Mouse (Mus musculus) adrenal gland, adult (tissue): ENCODE measurements around the gene Tagln2.

Experiments used
- DNase-seq, 2 experiments: peaks; one replicate each; pipeline ENCODE4 v3.0.0; 2022 to 2023; ENCODE audit warnings: low spot score in 1 of 2; ENCODE audit not compliant: inconsistent age in 2 of 2

The Tagln2 gene

DNA sequence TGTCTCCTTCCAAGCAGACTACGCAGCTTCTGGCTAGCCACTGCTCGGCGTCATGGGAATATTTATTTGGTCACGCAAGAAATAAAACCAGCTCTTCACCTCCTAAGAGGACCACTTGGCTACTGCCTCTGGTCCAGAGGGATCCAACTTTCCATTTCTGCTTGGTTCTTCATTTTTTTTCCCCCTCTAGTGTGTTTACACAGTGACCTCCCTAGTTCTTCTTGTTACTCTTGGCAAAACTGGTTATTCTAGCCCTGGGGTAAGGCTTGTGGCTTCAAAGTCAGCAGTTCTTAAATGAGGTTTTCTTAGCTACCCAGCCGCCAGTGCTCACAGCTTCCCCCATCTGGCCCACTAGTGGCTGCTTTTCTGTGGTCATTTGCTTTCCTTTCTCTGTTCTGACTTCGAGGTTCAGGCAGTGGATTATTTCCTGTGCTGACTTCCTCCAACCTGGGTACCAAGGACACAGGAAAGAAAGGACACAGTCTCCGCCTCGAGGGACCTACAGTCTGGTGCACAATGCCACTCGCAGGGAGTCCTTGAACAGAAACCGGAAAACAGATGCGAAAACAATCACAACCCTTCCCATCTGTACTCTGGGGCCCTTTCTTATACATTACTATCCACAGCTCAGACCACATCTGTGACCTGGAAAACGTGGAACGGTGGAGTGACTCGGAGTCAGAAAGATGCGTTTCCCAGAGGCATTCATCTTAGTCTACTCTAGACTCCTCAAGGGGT, 25.3 kb downstream of the Tagln2 start:
- peak; percentile 49 to 74 for DNase-seq

DNA sequence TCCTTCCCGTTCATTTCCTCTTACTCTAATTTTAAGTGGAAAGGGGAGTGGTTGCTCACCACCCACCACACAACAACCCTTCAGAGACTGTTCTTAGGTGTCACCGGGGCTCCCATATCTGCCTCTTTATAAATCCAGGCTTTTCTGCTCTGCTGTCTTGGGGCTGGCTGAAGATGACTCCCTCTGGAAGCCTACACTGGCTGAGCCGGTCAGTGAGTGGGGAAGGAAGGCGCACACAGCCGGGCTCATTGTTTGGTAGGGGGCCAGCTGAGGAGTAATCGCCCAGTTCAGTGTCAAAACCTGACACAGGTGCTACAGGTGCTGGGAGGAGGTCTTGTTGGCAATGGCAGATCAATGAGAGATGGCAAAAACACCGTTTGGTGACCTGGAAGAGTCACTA, 26.1 kb downstream of the Tagln2 start:
- no peak for DNase-seq

DNA sequence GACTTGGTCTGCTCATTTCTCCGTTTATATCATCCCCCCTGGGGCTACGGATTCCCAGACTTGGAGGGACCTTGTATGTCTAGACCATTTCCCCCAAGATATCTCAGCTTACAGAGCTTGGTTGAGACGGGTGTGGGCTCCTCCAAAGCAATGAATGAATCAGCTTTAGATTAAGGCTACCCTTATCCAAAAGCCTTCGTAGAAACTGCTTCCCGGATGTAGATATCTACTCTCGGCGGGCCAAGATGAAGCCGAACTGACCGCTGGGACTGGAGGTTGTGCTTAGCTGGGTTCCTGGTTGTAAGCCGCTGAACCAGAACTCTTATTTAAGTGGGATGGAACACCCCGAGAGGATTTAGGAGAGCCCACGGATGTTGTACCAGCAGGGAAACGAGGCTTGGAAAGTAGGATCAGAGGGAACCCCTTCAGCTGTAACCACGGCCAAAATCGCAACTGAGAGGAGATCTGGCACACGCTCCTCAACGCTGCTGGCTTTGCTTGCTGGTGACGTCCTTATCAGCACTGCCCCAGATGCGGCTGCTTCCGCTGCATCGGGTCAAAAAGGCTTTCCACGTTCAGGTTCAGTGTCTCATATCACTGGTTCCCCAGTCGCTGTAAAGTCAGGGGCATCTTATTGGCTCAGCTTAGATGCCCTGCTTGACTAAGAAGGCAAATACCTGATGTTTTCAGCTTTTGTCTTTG, 26.7 kb downstream of the Tagln2 start:
- DNase-seq: peak; percentile 38 to 71

DNA sequence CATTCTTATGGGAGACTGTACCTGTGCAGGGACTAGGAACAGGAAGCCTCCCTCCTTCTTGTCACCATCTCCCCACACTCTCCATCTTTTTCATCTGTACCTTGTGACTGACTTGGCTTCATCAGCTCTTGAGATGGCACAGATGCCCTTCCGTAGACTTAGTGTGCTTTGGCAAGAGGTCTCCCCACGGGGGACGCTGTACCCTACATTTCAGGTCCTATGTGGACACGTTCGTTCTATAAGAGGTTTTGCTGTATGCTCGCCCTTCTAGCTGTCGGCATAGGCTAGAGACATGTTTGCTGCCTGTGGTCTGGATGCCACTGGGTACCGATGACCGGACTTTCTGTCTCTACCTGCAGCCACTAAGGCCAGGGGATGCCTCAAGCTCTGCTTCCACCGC, 27.6 kb downstream of the Tagln2 start:
- DNase-seq: no peak

DNA sequence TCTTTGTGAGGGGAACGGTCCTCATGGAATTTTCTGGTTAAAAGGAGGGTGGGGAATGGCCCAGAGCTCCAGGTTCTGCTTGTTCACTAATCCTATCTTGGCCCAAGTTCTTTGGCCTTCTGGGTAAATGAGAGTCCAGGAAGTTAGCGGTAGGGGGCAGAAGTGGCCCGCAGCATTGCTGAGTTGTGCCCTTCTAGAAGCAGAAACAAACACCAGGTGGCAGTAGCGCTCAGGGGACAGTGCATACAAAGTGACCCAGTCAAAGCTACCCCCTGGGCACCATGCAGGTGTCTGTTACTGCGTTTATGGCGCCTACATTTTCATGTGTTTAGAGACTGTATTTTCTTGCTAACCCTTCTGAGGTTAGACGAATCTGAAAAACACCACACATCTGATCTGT, 28.9 kb downstream of the Tagln2 start:
- DNase-seq: peak; percentile 88 to 97

DNA sequence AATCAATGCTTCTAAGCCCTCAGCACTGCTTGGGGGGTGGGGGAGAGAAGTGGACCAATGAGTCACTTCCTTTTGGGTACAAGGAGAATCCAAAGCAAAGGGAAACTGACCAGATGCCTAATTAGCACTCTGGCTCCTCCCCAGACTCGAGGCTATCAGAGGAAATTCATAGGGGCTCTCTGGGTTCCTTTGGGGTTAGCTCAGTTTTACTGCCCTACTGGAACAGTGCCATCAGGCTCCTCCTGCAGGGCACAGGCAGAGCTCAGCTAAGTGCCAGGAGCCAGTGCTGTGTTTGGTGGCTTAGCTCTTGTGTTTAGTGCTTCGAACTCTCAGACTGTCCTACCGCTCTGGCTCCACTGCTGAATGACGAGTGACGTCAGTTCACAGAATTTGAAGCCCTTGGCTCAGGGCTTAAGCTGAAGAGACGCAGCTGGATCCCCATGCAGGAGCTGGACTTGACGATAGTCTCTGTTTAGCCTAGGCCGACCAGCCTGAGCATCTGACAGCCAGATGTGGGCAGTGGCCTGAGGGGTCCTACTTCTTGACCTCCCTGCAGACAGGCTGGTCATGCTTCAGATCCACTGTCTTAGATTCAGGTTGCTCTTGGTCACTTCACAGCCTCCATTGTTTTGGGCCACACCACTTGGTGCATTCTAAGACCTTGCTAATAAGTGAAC, 30.8 kb downstream of the Tagln2 start:
- DNase-seq: no peak

DNA sequence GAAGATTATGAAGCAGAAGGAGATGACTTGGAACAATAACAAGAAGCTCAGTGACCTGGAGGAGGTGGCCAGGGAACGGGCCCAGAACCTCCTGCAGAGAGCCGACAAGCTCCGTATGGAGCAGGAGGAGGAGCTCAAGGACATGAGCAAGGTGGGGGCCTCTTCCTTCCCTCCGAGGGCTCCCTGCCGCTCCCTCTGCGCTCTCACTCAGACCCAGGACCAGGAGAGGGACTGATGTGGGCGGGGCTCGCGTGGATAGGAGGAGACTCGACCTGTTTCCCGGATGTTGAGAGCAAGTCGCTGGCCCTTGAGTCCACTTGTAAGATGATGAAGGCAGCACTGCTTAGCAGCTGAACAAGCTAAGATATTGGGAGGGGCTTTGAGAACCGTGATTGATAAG, 32.7 kb downstream of the Tagln2 start:
- DNase-seq: peak; percentile 25 to 71

DNA sequence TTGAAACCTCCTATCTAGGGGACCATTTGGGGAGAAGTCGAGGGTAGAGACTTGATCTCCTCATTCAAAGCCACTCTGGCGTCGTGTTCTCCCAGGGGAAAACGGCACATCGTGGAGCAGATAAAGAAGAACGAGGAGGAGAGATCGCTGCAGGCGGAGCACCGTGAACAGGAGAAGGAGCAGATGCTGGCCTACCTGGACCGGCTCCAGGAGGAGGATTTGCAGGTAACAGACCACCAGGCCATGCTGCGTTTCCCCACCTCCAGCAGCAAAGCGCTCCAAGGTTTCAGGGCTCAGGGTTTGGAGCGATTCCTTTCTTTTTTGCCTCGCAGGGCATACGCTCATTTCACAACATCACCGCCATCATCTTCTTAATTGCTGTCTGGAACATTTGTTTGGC, 35.3 kb downstream of the Tagln2 start:
- DNase-seq: no peak

DNA sequence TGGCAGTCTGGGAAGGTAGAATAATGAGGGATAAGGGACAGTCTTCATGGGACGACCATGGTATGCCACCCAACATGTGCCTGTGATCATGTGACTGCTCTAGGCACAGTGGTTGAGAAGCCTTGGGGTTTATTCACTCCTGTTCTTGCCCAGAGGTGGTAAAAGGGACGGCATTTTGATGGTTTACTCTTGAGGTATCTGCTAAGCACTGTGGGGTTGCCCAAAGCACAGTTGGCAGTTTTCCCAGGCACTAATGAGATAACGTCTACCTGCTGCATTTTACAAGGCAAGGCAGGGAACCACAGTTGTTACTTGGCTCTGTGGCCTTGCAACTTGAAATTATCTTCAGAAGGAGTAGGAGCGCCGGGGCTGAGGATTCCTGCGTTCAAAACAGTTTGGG, 40.0 kb downstream of the Tagln2 start:
- DNase-seq: no peak

DNA sequence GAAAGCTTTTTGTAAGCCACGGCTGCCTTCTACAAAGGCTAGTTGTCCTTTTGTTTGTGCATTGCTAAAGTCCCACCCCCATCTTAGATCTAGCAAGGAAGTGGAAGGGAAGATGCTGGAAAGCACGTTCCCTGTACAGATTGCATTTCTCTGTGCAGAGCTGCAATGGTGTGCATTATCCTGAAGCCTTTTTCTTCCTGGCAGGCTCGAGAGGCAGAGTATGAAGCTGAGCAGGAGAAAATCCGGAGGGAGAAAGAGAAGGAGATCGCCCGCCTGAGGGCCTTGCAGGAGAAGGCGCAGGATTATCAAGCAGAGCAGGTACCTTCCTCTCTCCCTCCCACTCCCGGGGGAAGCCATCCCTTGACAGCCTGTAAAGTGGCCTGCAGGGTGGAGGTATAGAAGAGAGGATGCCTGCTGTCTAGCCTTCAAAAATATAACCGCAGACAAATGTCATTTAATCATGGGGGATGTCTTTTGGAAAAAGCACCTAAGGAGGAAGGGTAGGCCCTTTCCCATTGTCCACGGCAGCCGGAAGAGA, 40.5 kb downstream of the Tagln2 start:
- DNase-seq: no peak

DNA sequence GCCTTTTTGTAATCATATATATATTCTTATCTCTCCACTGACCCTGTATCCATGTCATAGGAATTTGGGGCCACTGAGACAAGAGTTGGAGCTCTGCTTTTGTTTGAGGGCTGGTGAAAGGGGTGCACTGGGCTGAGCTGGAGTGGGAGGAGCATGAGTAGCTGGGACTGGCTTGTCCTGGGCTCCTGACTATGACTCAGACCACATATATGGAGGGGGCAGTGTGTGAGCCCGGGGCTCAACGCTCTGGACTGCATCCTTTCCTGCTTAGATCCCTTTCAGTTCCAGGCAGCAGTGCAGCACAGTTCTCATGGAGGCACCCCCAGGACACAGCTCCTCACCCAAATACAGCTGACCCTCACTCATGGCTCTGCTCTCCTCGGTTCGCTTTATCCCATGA, 46.2 kb downstream of the Tagln2 start:
- DNase-seq: no peak

DNA sequence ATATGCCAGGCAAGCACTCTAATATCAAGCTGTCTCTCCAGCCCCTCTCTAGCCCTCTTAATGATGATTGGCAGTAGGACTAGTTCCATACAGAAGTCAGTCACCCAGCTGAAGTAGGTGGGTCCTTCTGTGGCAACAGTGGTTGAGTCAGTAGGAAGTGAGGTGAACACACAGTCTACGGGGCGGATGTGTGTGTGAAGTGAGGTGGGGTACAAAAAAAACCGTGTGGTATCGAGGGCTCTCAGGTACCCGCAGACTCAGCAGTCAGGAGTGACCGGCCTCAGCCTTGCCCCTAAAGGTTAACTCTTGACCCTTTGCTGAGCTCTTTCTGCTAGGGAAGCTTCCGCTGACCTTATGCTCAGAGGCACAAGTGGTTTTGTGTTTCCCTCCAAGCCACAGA, 48.7 kb downstream of the Tagln2 start:
- peak in 1 of 2 experiments; percentile 16 for DNase-seq

DNA sequence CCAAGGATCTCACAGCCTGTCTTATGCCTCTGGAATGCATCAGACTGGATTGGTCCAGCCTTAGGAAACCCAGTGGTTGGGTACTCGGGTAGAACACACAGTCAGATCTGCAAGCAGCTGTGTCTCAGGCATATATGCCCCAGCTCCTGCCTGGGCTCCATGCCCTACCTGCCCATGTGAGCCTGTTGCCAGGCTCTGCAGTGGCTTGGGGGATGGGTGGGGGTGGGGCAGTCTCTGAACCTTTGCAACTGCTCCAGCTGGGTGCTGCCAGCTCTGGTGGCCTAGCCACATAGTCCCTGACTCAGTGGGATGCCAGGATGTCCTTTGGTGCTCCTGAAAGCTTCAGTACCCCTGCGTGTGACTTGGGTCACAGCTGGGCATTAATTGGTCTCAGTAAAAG, 49.5 kb downstream of the Tagln2 start:
- no peak for DNase-seq

DNA sequence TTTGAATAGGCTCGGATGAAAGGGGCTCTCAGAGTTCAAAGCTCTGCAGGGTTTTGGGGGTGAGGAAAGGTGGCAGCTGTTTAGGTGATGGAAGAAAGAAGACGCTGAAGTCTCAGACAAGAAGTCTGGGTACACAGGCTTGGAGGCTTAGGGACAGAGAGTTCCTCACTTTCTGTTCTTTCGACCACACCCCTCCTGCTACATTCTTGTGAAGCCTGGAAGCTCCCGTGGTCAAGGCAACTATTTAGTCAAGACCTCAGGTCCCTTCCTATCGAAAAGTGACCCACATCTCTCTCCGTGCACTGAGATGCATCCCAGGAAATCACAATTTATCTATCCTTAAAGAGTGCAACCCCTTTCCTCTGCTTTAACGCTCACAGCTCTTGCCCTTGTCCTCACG, 49.9 kb downstream of the Tagln2 start:
- no peak for DNase-seq

DNA sequence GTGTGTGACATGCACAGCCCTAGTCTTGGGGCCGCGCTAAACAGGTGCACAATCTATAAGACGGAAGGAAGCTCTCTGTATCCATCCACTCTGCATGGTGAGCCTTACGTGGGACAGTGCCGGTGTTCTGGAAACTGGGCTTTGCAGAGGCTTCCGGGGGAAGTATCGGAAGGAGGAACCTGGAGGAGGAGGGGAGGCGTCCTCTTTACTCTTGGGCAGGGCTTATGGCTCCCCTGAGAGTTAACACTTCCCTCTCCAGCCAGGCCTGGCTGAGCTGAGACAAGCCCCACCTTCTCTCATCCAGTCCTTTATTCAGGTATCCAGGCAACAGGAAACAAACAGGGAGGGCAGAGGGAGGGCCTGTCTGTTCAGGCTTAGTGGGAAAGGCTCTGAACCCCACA, 50.7 kb downstream of the Tagln2 start:
- DNase-seq: peak; percentile 45 to 75

DNA sequence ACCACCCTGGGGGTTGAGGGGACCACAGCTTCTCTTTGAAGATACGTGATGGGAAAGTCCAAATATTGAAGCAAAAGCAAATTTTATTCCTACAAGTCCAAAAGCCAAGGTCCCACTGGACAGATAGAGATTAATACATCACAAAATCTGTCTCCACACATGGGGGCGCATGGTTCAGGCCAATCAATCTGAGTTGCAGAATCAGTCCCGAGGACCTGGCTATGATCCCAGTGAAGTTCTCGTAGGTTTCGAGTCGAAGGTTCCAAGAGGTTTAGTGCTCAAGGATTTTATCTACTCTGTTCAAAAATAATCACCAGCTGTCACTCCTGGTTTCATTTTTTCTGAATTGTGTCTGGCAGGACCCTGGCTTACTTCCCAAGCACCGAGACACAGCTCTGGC, 51.2 kb downstream of the Tagln2 start:
- DNase-seq: peak in 1 of 2 experiments; percentile 64

DNA sequence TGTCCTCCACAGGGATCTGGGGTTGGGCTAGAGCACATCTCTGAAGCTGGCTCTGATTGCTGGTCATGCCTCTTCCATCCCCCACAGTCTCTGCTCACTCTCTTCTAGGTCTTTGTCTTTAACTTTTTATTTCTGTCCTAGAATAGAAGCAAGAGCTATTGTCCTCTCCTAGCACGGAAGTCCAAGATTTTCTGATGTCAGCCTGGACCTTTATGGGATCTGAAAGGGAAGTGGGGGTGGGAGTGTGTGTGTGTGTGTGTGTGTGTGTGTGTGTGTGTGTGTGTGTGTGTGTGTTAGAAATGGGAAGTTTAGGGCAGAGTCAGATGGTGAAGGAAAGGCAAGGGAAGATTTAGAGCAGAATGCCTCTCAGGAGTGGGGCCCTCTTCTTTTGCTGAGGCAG, 52.8 kb downstream of the Tagln2 start:
- DNase-seq: no peak

DNA sequence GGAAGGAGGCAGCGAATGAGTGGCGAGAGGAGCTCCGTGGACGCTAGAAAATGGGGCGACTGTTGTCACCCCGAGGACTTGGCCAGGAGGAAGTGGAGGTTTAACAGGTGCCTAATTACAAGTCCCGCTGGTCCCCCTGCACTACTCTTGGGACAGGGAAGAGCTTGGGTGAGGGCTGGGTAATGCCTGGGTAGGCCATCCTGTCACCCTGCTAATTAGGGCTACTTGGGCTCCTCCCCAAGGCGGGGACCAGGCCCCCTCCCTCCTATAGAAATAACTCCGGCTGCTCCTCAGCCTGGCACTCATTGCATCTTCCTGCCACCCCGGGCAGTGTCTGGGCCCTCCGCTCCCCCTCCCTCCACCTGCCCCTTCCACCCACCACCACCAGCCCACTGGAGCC, 55.8 kb downstream of the Tagln2 start, which contains the start of gene Vsig8:
Gene Vsig8 (plus strand): TSS at position 301 of the 400 bp plus-strand sequence.
- no peak for DNase-seq
